In genomic region chr4:109238428-109239268, GRCm38 (mm10) we compare ENCODE assay signal across 9 mouse cellular contexts. TPM values are rescaled to one million over a fixed set of nuclear protein-coding genes. Genes with fewer than 3 reads are reported as not detected.
DNase-seq lines count a peak whose midpoint lies in the region.
"Had no signal": no experiment of that assay in that cellular context is flagged by ENCODE, and none has a peak within 500 bp of the region (broad histone marks: within the 10 kb centered on the region; RNA-seq: fewer than 3 reads in every experiment).

No protein-coding gene starts in this region.

- intact Hi-C loops in heart, postnatal 36 days (cut with DNase I) = no loop called here

- DNase-seq in heart, postnatal 36 days = peak; percentile 25 to 29
- DNase-seq in heart, adult 8-10 months (ENCODE audit: low spot score) = no peak
- DNase-seq in NIH3T3 (ENCODE audit: low read depth) = peak; percentile 87
- DNase-seq in fibroblast of lung, adult 2 months (ENCODE audit: low read depth) = peak; percentile 62
- peak; percentile 45 to 57 for DNase-seq in layer of hippocampus, postnatal 36 days
- no peak for DNase-seq in c-Kit-positive CD71-positive TER-119-positive erythroid progenitor cells, embryonic 14.5 days (ENCODE audit: low spot score)
- no peak for DNase-seq in thymus, postnatal 4 days
- DNase-seq in spleen, postnatal 4 days (ENCODE audit: low spot score in 2 of 2) = no peak

RNA-seq across cellular contexts. Expression of gene Calr4, which starts 4.4 kb away (rescaled TPM):
- not detected for total RNA-seq in heart, postnatal 36 days (2021)
- total RNA-seq in heart, adult 8-10 months (2022) = not detected
- total RNA-seq in layer of hippocampus, postnatal 36 days (2021) = under 1 TPM; 0.71 to 0.75 TPM
- total RNA-seq: G1E had no signal

RNA-seq across cellular contexts. Expression of gene Osbpl9, which starts 36.6 kb away (rescaled TPM):
- 100 to 1,000 TPM in 1 of 2 experiments, 10 to 100 TPM in 1; 97.8 to 104 TPM for total RNA-seq in heart, postnatal 36 days (2021)
- total RNA-seq in heart, adult 8-10 months (2022) = 100 to 1,000 TPM in 2 of 4 experiments, 10 to 100 TPM in 2; 85.9 to 105 (median 95.9) TPM
- 10 to 100 TPM; 50.6 to 54.0 TPM for total RNA-seq in layer of hippocampus, postnatal 36 days (2021)

RNA-seq across cellular contexts. Expression of gene Eps15, which starts 41.4 kb away (rescaled TPM):
- 10 to 100 TPM; 45.7 to 51.3 TPM for total RNA-seq in heart, postnatal 36 days (2021)
- total RNA-seq in heart, adult 8-10 months (2022) = 10 to 100 TPM; 40.2 to 48.6 (median 44.1) TPM
- 100 to 1,000 TPM; 236 to 254 TPM for total RNA-seq in layer of hippocampus, postnatal 36 days (2021)

Comparison
In these comparisons a context has a peak if more than half of its experiments do, and no peak if none do; other contexts are left out.
1. DNase-seq: peak in heart, postnatal 36 days (2 of 2), NIH3T3 (single experiment), fibroblast of lung, adult 2 months (single experiment) and layer of hippocampus, postnatal 36 days (2 of 2); none in heart, adult 8-10 months (single experiment), c-Kit-positive CD71-positive TER-119-positive erythroid progenitor cells, embryonic 14.5 days (single experiment), thymus, postnatal 4 days (single experiment) and spleen, postnatal 4 days (0 of 2).
2. RNA of gene Eps15, which starts 41.4 kb away (total RNA-seq): 236 to 254 TPM in layer of hippocampus, postnatal 36 days; 45.7 to 51.3 TPM in heart, postnatal 36 days and 40.2 to 48.6 TPM in heart, adult 8-10 months; every median in the first group is over 4 times any median in the second.